Mouse (Mus musculus): ENCODE results near the gene Atg9a.
A peak's percentile ranks its signal among the peaks of the same experiment; 100 is the strongest.

The Atg9a gene

GRCm38 (mm10) chr1:75216797-75217585, 25.0 kb upstream of the Atg9a start:
- no peak for DNase-seq (ENCODE audit: extremely low spot score, low read depth, low spot score)

- DNase-seq (ENCODE audit: extremely low spot score, low read depth, low spot score): no peak
Measured at GRCm38 (mm10) chr1:75215785-75216184, 23.8 kb upstream of the Atg9a start.

GRCm38 (mm10) chr1:75214886-75215285, 22.9 kb upstream of the Atg9a start:
- DNase-seq (ENCODE audit: extremely low spot score, low read depth, low spot score): no peak

GRCm38 (mm10) chr1:75214442-75214841, 22.4 kb upstream of the Atg9a start:
- DNase-seq (ENCODE audit: extremely low spot score, low read depth, low spot score): no peak

GRCm38 (mm10) chr1:75213096-75213495, 21.1 kb upstream of the Atg9a start:
- no peak for DNase-seq (ENCODE audit: extremely low spot score, low read depth, low spot score)

GRCm38 (mm10) chr1:75212542-75212941, 20.5 kb upstream of the Atg9a start:
- no peak for DNase-seq (ENCODE audit: extremely low spot score, low read depth, low spot score)

GRCm38 (mm10) chr1:75211141-75211708, 19.2 kb upstream of the Atg9a start:
- DNase-seq (ENCODE audit: extremely low spot score, low read depth, low spot score): no peak

GRCm38 (mm10) chr1:75210136-75211087, 18.4 kb upstream of the Atg9a start, which contains the start of the genes Glb1l and Stk16:
Gene Glb1l (minus strand): TSS chr1:75210813.
Gene Stk16 (plus strand): TSS chr1:75210838.
- DNase-seq (ENCODE audit: extremely low spot score, low read depth, low spot score): peak; percentile 89

GRCm38 (mm10) chr1:75208967-75209678, 17.1 kb upstream of the Atg9a start:
- DNase-seq (ENCODE audit: extremely low spot score, low read depth, low spot score): no peak

GRCm38 (mm10) chr1:75201236-75201635, 9.2 kb upstream of the Atg9a start:
- DNase-seq (ENCODE audit: extremely low spot score, low read depth, low spot score): no peak

GRCm38 (mm10) chr1:75192452-75192851, 456 bp upstream of the Atg9a start:
- DNase-seq (ENCODE audit: extremely low spot score, low read depth, low spot score): no peak

GRCm38 (mm10) chr1:75191258-75191621, 756 bp downstream of the Atg9a start:
- DNase-seq (ENCODE audit: extremely low spot score, low read depth, low spot score): no peak

- no peak for DNase-seq (ENCODE audit: extremely low spot score, low read depth, low spot score)
Measured at GRCm38 (mm10) chr1:75190577-75190976, 1.4 kb downstream of the Atg9a start.

GRCm38 (mm10) chr1:75187914-75188483, 4.0 kb downstream of the Atg9a start:
- DNase-seq (ENCODE audit: extremely low spot score, low read depth, low spot score): no peak

- DNase-seq (ENCODE audit: extremely low spot score, low read depth, low spot score): no peak
Measured at GRCm38 (mm10) chr1:75187126-75187525, 4.9 kb downstream of the Atg9a start.

GRCm38 (mm10) chr1:75185495-75185894, 6.5 kb downstream of the Atg9a start:
- DNase-seq (ENCODE audit: extremely low spot score, low read depth, low spot score): no peak

- no peak for DNase-seq (ENCODE audit: extremely low spot score, low read depth, low spot score)
Measured at GRCm38 (mm10) chr1:75182160-75182559, 9.8 kb downstream of the Atg9a start.

GRCm38 (mm10) chr1:75181377-75181870, 10.6 kb downstream of the Atg9a start:
- no peak for DNase-seq (ENCODE audit: extremely low spot score, low read depth, low spot score)

- no peak for DNase-seq (ENCODE audit: extremely low spot score, low read depth, low spot score)
Measured at GRCm38 (mm10) chr1:75180741-75181140, 11.3 kb downstream of the Atg9a start.

GRCm38 (mm10) chr1:75180105-75180590, 11.8 kb downstream of the Atg9a start, which contains the start of gene Abcb6:
Gene Abcb6 (minus strand): TSS chr1:75180392.
- peak; percentile 67 for DNase-seq (ENCODE audit: extremely low spot score, low read depth, low spot score)
